33 mouse cellular contexts compared by ENCODE assay signal in the genomic region with DNA sequence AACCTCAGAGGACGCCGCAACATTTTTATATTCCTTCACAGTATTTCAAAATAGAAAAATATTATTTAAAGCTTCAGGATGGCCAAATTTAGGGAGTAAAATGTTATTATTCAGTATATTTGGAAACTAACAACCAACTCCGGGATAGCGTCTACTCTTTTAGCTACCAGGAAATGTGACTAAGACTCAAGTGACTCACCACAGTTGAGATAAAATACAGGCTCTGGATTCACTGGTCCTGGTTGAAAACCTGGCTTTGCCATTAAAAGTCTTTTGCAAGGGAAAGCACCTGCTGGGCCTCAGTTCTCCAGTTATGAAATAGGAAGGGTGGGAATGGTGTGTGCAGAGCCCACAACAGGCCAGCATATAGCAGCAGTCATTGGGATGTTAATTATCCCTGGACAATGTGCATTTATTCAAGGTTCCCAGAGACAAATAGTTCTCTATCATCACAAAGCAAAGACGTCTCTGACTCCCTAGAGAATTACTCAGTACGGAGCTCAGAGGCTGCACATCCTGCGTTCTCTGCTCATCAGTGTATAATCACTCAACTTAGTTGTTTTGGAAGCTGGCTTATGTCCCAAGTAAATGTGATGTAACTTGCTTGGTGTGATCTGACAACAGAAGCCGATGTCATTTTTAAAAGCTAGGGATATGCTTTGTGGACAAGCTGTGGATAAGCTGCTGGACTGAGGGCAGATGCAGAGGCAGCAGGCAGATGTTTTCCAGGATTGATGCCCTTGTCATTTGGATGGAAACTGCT.
DNase-seq lines count a peak whose midpoint lies in the region; ATAC-seq and TF ChIP-seq lines count a peak whose summit lies in the region.
"Had no signal": no experiment of that assay in that cellular context is flagged by ENCODE, and none has a peak within 500 bp of the region (broad histone marks: within the 10 kb centered on the region; RNA-seq: fewer than 3 reads in every experiment).

No protein-coding gene starts in this region.

- H3K4me2 ChIP-seq in lung, embryonic 15.5 days, result no peak overlapping the region
- H3K4me2 ChIP-seq: embryonic facial prominence, embryonic 15.5 days; forebrain, embryonic 13.5 days; hindbrain, embryonic 14.5 days; kidney, embryonic 15.5 days; limb, embryonic 15.5 days; liver, embryonic 13.5 days; midbrain, embryonic 13.5 days; neural tube, embryonic 13.5 days had no signal

- H3K4me1 ChIP-seq in heart, embryonic 10.5 days, result no peaks in the 10 kb centered on the region
- 0 out of 2 replicates have a peak, but pooled peaks cover 9% of the 10 kb centered on the region for H3K4me1 ChIP-seq in lung, embryonic 15.5 days
- peaks cover 0 to 22% of the 10 kb centered on the region in 2 experiments; a peak in 3 of 4 replicates for H3K4me1 ChIP-seq in MEL (ENCODE audit: control insufficient read depth in 1 of 2, insufficient read depth in 2 of 2, low read length in 2 of 2)
- H3K4me1 ChIP-seq: embryonic facial prominence, embryonic 10.5 days; embryonic facial prominence, embryonic 15.5 days; forebrain, embryonic 13.5 days; kidney, embryonic 15.5 days; limb, embryonic 10.5 days; limb, embryonic 15.5 days; liver, embryonic 13.5 days; neural tube, embryonic 13.5 days had no signal

- H3K36me3 ChIP-seq in heart, embryonic 10.5 days, result no peaks in the 10 kb centered on the region
- no peaks in the 10 kb centered on the region for H3K36me3 ChIP-seq in lung, embryonic 15.5 days
- H3K36me3 ChIP-seq in MEL (ENCODE audit: control insufficient read depth in 1 of 2, insufficient read depth in 2 of 2, low read length in 2 of 2), result peaks cover 0 to 22% of the 10 kb centered on the region in 2 experiments; a peak in 2 of 4 replicates
- no peaks in the 10 kb centered on the region for H3K36me3 ChIP-seq in macrophage (ENCODE audit: inconsistent target)
- H3K36me3 ChIP-seq: embryonic facial prominence, embryonic 10.5 days; embryonic facial prominence, embryonic 15.5 days; kidney, embryonic 15.5 days; limb, embryonic 10.5 days; limb, embryonic 15.5 days; liver, embryonic 13.5 days; midbrain, embryonic 13.5 days; neural tube, embryonic 13.5 days had no signal

- WGBS in heart, embryonic 10.5 days, result 66% methylated on average over 8 of the region's 8 CpGs
- WGBS in lung, embryonic 15.5 days, result 64% methylated on average over 8 of the region's 8 CpGs
- WGBS in macrophage (ENCODE audit: missing documents), result 89% methylated on average over 8 of the region's 8 CpGs

- TF ChIP-seq EP300 in MEL (IDR thresholded peaks at IDR 0.05; ENCODE audit: low read depth in 1 of 2, low read length in 2 of 2), result peak in 1 of 2 experiments; percentile 53; a peak in 1 of 4 replicates

- peak; percentile 83; the same call in 1 of the 2 replicates for ATAC-seq in lung, embryonic 15.5 days (ENCODE audit: borderline replicate concordance, extremely low read depth, low FRiP score, low TSS enrichment)
- ATAC-seq: activated CD4-positive, CD25-positive, alpha-beta regulatory T cell, adult 4 months; forebrain, embryonic 13.5 days; inflammation-experienced regulatory T-cells, adult 6 months; midbrain, embryonic 13.5 days had no signal

- no peaks in the 10 kb centered on the region for H3K27me3 ChIP-seq in heart, embryonic 10.5 days (ENCODE audit: insufficient read depth, poor library complexity, severe bottlenecking)
- H3K27me3 ChIP-seq in lung, embryonic 15.5 days, result peaks cover 3% of the 10 kb centered on the region
- no peaks in the 10 kb centered on the region for H3K27me3 ChIP-seq in MEL (ENCODE audit: control insufficient read depth in 1 of 2, insufficient read depth in 2 of 2, low read length in 2 of 2)
- H3K27me3 ChIP-seq: embryonic facial prominence, embryonic 15.5 days; forebrain, embryonic 13.5 days; kidney, embryonic 15.5 days; limb, embryonic 15.5 days; liver, embryonic 13.5 days; midbrain, embryonic 13.5 days; neural tube, embryonic 13.5 days had no signal

- no peak overlapping the region for H3K9ac ChIP-seq in lung, embryonic 15.5 days
- no peak overlapping the region for H3K9ac ChIP-seq in MEL (ENCODE audit: control insufficient read depth, low read depth, low read length, poor library complexity, severe bottlenecking)
- H3K9ac ChIP-seq: embryonic facial prominence, embryonic 15.5 days; forebrain, embryonic 13.5 days; hindbrain, embryonic 14.5 days; kidney, embryonic 15.5 days; limb, embryonic 15.5 days; liver, embryonic 13.5 days; midbrain, embryonic 13.5 days; neural tube, embryonic 13.5 days had no signal

- DNase-seq in heart, adult 11 months, result peak; percentile 86
- no peak for DNase-seq in heart, embryonic 10.5 days (ENCODE audit: low spot score)
- DNase-seq in lung, postnatal 25 days (ENCODE audit: low spot score), result no peak
- no peak for DNase-seq in MEL (ENCODE audit: low read depth, low spot score)
- no peak for DNase-seq in embryo, embryonic 10 days (ENCODE audit: low spot score)
- DNase-seq: adrenal gland, adult 2 months; adrenal gland, postnatal 36 days; cerebellum, adult 2 months; cerebellum, postnatal 14 days; gastrocnemius, postnatal 25 days; kidney, adult 11 months; kidney, postnatal 36 days; layer of hippocampus, postnatal 36 days; liver, embryonic 13.5 days; lung, postnatal 14 days; right cerebral cortex, postnatal 4 days; thymus, adult 2 months; thymus, postnatal 36 days had no signal

- H3K4me3 ChIP-seq in heart, embryonic 10.5 days, result no peak overlapping the region
- H3K4me3 ChIP-seq in lung, embryonic 15.5 days, result no peak overlapping the region
- H3K4me3 ChIP-seq in MEL (ENCODE audit: control insufficient read depth in 1 of 2, insufficient read depth in 1 of 2, low read depth in 2 of 2, low read length in 2 of 2) (no peak overlapping the region), macrophage (ENCODE audit: inconsistent target) (no peak overlapping the region)
- H3K4me3 ChIP-seq: embryonic facial prominence, embryonic 10.5 days; embryonic facial prominence, embryonic 15.5 days; forebrain, embryonic 13.5 days; kidney, embryonic 15.5 days; layer of hippocampus, adult 2 months; limb, embryonic 10.5 days; limb, embryonic 15.5 days; liver, embryonic 13.5 days; midbrain, embryonic 13.5 days; neural tube, embryonic 13.5 days had no signal

- no peaks in the 10 kb centered on the region for H3K9me3 ChIP-seq in heart, embryonic 10.5 days
- H3K9me3 ChIP-seq in lung, embryonic 15.5 days, result no peaks in the 10 kb centered on the region
- H3K9me3 ChIP-seq in MEL (replicated peaks; ENCODE audit: insufficient read depth, low read length), result no peaks in the 10 kb centered on the region
- H3K9me3 ChIP-seq: embryonic facial prominence, embryonic 10.5 days; embryonic facial prominence, embryonic 15.5 days; forebrain, embryonic 13.5 days; kidney, embryonic 15.5 days; limb, embryonic 10.5 days; limb, embryonic 15.5 days; liver, embryonic 13.5 days; midbrain, embryonic 13.5 days; neural tube, embryonic 13.5 days had no signal

- TF ChIP-seq CTCF in MEL (IDR thresholded peaks at IDR 0.05 in 2 of 3, conservative IDR thresholded peaks at IDR 0.05 in 1 of 3; ENCODE audit: control insufficient read depth in 1 of 3, insufficient read depth in 1 of 3, low read depth in 2 of 3, low read length in 3 of 3, poor library complexity in 1 of 3, severe bottlenecking in 1 of 3), result no peak

- TF ChIP-seq RAD21 in MEL (IDR thresholded peaks at IDR 0.05; ENCODE audit: low read depth, low read length), result no peak

- no peak for TF ChIP-seq POLR2A in MEL (IDR thresholded peaks at IDR 0.05; ENCODE audit: control insufficient read depth in 1 of 2, insufficient read depth in 1 of 2, low read depth in 1 of 2, low read length in 2 of 2, poor library complexity in 1 of 2)

- no peak overlapping the region for H3K27ac ChIP-seq in heart, embryonic 10.5 days
- H3K27ac ChIP-seq in lung, embryonic 15.5 days, result no peak overlapping the region
- H3K27ac ChIP-seq in MEL (ENCODE audit: control insufficient read depth, low read depth, low read length) (no peak overlapping the region; the same call in 1 of the 2 replicates), macrophage (0 out of 2 replicates have a peak overlapping the region, but pooled peaks have one; percentile 8)
- H3K27ac ChIP-seq: embryonic facial prominence, embryonic 10.5 days; embryonic facial prominence, embryonic 15.5 days; forebrain, embryonic 13.5 days; hindbrain, embryonic 14.5 days; kidney, embryonic 15.5 days; layer of hippocampus, adult 2 months; limb, embryonic 10.5 days; limb, embryonic 15.5 days; liver, embryonic 13.5 days; midbrain, embryonic 13.5 days; neural tube, embryonic 13.5 days; stomach, postnatal 0 days had no signal

- H3K79me2 ChIP-seq in MEL (ENCODE audit: control insufficient read depth, insufficient read depth, low read length, poor library complexity) (no peaks in the 10 kb centered on the region), macrophage (ENCODE audit: inconsistent target) (no peaks in the 10 kb centered on the region)

TF ChIP-seq in MEL, 35 proteins besides CTCF, POLR2A, EP300 and RAD21:
- TF ChIP-seq ZMIZ1 (IDR thresholded peaks at IDR 0.05; ENCODE audit: low read depth, low read length) (no peak), BHLHE40 (IDR thresholded peaks at IDR 0.05; ENCODE audit: borderline replicate concordance, low read depth, low read length) (no peak), JUND (IDR thresholded peaks at IDR 0.05; ENCODE audit: low read depth, low read length) (0 out of 2 replicates have a peak, but pooled peaks have one; percentile 62), GATA1 (IDR thresholded peaks at IDR 0.05; ENCODE audit: low read depth, low read length) (0 out of 2 replicates have a peak, but pooled peaks have one; percentile 23)
TF ChIP-seq in MEL: peak in this region for 2.
